Mouse (Mus musculus): ENCODE measurements around the gene Rras2.

DNA sequence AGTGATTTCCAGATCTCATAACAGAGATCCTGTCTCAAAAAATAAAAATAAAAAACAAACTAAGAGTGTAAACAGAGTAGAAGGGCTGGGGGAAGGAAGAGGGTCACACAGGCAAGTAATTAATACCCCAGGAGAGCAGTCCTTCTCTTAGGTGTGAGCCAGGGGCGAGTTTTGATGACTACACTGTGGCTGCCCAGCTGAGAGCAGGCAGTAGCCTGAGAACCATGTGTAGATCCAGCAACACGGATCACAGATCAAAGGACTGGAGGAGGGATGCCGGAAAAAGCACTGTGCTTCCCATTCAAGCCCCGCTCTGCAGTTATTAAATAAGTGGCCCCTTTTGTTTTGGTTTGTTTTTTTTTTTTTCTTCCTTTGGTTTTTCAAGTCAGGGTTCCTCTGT lies 15.0 kb downstream of the Rras2 start:
- no peak for TF ChIP-seq CTCF (IDR thresholded peaks at IDR 0.05; ENCODE audit: extremely low read depth, insufficient read depth, low read length)
- TF ChIP-seq POLR2A (IDR thresholded peaks at IDR 0.05; ENCODE audit: extremely low read depth, insufficient read depth, low read length): no peak
